Mouse (Mus musculus): Measurements from ENCODE around the gene Prdm16.

DNA sequence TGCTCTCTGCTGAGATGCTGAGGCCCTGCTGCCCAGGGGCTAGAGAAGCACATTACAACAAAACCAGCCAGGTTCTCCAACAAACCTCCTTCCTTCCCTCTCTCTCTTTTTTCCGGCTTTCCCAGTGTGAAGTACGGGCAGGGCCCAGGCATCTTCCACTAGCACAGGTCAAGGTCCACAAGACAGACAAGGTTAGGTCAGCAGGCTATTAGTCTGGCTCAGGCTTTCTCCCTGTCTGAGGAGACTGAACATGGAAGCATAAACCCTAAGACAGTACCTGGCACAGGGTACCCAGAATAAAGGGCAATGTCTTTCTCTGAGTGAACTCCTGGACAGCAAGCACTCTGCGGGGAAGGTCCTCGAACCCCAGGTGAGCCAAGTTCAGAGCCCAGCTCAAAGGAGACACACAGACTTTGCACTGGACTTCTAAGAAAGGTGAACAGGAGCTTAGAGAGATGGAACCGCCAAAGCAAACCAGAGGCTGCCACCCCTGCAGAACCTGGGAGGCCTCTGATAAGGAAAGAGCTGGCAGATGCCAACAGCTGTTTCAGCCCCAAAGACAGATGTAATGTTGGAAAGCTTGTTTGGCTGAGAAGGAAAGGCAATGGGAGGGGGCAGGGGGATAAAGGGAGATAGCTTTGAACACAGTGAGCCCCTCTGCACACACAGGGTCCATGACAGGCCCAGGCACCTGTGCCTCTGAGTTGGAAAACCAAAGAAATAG is 9.1 kb downstream of the Prdm16 start:
- TF ChIP-seq MYOG (IDR thresholded peaks at IDR 0.05; ENCODE audit: control insufficient read depth in 1 of 3, insufficient read depth in 1 of 3, insufficient read length in 2 of 3, low read depth in 2 of 3), result no peak
- no peak for TF ChIP-seq POLR2A (IDR thresholded peaks at IDR 0.05; ENCODE audit: insufficient read length, low read depth)
- TF ChIP-seq USF1 (IDR thresholded peaks at IDR 0.05; ENCODE audit: low read depth), result no peak
- no peak for TF ChIP-seq POLR2AphosphoS2 (IDR thresholded peaks at IDR 0.05; ENCODE audit: insufficient read length, low read depth)
- TF ChIP-seq TCF12 (IDR thresholded peaks at IDR 0.05; ENCODE audit: insufficient read depth, poor library complexity, severe bottlenecking), result no peak
- TF ChIP-seq MAX (IDR thresholded peaks at IDR 0.05; ENCODE audit: low read depth), result no peak

All from myocyte (in vitro differentiated cells).